Mouse (Mus musculus): ENCODE data around the gene Kcnj10. TPM values are rescaled to one million over a fixed set of nuclear protein-coding genes. Genes with fewer than 3 reads are reported as not detected.
A peak's percentile ranks its signal among the peaks of the same experiment; 100 is the strongest.

The Kcnj10 gene
- polyA plus RNA-seq, 1 experiment = 7.3 TPM

DNA sequence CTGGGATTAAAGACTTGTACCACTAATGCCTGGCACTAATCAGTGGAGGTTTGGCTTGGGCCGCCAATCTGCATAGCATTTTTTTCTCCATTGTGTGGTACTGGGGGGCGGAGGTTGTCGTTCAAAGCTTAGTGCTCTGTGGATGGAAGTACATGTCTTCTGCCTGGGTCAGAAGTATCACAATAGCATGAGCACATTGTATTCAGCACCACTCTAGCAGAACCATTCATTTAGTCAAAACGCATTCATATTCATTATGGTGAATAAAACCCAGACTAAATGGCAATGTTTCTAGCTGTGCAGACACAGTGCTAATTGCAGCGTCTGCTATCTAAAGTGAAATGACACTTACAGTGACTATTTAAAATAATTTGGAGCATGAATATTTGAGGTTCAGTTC is 46.2 kb downstream of the Kcnj10 start:
- DNase-seq (ENCODE audit: low read depth in 1 of 2, low spot score in 2 of 2) = no peak
- Histone ChIP-seq H3K4me1 (ENCODE audit: control insufficient read depth, insufficient read depth, insufficient read length) (0 out of 2 replicates have a peak, but pooled peaks cover 3% of the 10 kb centered on the region), H3K27me3 (ENCODE audit: control insufficient read depth, insufficient read depth, low read length) (no peaks in the 10 kb centered on the region), H3K36me3 (ENCODE audit: control insufficient read depth, insufficient read depth, low read length) (no peaks in the 10 kb centered on the region), H3K27ac (ENCODE audit: insufficient read depth, low read length) (no peak overlapping the region), H3K4me3 (ENCODE audit: extremely low read depth, insufficient read depth, insufficient read length) (no peak overlapping the region)
- TF ChIP-seq CTCF (IDR thresholded peaks at IDR 0.05; ENCODE audit: extremely low read depth, insufficient read depth, insufficient read length, insufficient replicate concordance) = no peak
- no peak for TF ChIP-seq POLR2A (IDR thresholded peaks at IDR 0.05; ENCODE audit: low read depth, low read length)
- WGBS = 88% methylated on average over 5 of the region's 5 CpGs

DNA sequence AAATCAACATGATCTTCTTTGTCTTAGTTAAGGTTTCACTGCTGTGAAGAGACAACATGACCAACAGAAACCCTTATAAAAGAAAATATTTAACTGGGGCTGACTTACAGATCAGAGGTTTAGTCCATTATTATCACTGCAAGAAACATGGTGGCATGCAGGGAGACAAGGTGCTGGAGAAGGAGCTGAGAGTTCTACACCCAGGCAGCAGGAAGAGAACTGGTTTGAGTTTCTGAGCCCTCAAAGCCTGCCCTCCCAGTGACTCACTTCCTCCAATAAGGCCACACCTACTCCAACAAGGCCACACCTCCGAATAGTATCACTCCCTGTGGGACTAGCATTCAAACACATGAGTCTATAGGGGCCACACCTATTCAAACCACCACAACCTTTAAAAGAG is 49.8 kb downstream of the Kcnj10 start:
- Histone ChIP-seq H3K27me3 (ENCODE audit: control insufficient read depth, insufficient read depth, low read length) (no peaks in the 10 kb centered on the region), H3K36me3 (ENCODE audit: control insufficient read depth, insufficient read depth, low read length) (no peaks in the 10 kb centered on the region), H3K4me3 (ENCODE audit: extremely low read depth, insufficient read depth, insufficient read length) (no peak overlapping the region), H3K4me1 (ENCODE audit: control insufficient read depth, insufficient read depth, insufficient read length) (0 out of 2 replicates have a peak, but pooled peaks cover 3% of the 10 kb centered on the region), H3K27ac (ENCODE audit: insufficient read depth, low read length) (no peak overlapping the region)
- TF ChIP-seq POLR2A (IDR thresholded peaks at IDR 0.05; ENCODE audit: low read depth, low read length) (no peak), CTCF (IDR thresholded peaks at IDR 0.05; ENCODE audit: extremely low read depth, insufficient read depth, insufficient read length, insufficient replicate concordance) (no peak)
- WGBS = 15% methylated on average over 1 of the region's 1 CpGs
- peak in 1 of 2 experiments; percentile 24 for DNase-seq (ENCODE audit: low read depth in 1 of 2, low spot score in 2 of 2)

DNA sequence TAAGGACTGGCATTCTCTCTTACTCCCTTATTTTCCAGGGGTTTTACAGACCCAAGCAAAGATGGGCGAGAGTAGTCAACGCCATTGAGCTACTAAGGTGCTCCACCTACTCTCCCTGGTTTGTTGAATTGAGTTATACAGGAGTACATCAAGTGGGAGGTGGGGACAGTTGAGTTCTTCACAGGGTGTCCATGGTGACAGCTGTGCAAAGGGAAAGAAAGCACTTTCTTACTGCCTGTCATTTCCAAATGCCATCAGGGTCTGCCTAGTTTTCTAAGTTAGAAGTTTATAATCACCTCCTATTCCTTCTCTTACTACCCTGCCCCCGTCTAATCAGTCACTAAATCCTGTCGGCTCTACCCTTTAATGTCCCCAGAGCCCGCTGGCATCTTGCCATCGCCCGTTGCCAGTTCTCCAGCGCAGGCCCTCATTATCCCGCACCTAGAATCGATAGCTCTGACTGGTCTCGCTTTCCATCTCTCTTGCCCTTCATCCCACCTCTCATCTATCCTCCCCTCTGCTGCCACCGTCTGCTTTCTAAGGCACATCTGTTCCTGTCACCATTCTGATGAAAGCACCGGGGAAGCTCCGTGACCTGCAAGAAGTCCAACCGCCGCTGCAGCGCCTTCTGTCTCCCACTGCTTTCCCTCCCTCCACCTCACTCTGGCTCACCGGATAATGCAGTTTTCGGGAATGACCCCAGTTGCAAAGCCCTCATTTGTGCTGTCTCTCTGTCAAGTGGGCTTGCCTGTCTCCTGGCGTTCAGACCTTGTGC is 51.0 kb downstream of the Kcnj10 start:
- Histone ChIP-seq H3K27me3 (ENCODE audit: control insufficient read depth, insufficient read depth, low read length) (no peaks in the 10 kb centered on the region), H3K4me1 (ENCODE audit: control insufficient read depth, insufficient read depth, insufficient read length) (0 out of 2 replicates have a peak, but pooled peaks cover 3% of the 10 kb centered on the region), H3K27ac (ENCODE audit: insufficient read depth, low read length) (no peak overlapping the region), H3K36me3 (ENCODE audit: control insufficient read depth, insufficient read depth, low read length) (no peaks in the 10 kb centered on the region), H3K4me3 (ENCODE audit: extremely low read depth, insufficient read depth, insufficient read length) (no peak overlapping the region)
- 66% methylated on average over 20 of the region's 20 CpGs for WGBS
- TF ChIP-seq POLR2A (IDR thresholded peaks at IDR 0.05; ENCODE audit: low read depth, low read length) = no peak
- no peak for TF ChIP-seq CTCF (IDR thresholded peaks at IDR 0.05; ENCODE audit: extremely low read depth, insufficient read depth, insufficient read length, insufficient replicate concordance)
- no peak for DNase-seq (ENCODE audit: low read depth in 1 of 2, low spot score in 2 of 2)

DNA sequence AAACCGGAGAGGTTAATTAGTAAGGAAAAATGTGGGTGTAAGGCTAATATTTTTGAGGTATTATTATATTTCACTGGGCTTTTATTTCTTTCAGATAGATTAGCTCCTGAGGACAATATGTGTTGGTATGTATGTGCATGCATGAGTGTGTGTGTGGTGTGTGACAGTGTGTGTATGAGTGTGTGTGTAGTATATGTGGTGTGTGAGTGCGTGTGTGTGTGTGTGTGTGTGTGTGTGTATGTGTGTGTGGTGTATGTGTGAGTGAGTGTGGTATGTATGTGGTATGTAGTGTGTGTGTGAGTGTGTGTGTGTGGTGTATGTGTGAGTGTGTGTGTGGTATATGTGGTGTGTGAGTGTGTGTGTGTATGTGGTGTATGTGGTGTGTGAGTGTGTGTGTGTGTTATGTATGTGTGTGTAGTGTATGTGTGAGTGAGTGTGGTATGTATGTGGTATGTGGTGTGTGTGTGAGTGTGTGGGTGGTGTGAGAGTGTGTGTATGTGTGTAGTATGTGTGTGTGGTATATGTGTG is 51.7 kb downstream of the Kcnj10 start:
- DNase-seq (ENCODE audit: low read depth in 1 of 2, low spot score in 2 of 2) = no peak
- H3K36me3 ChIP-seq (ENCODE audit: control insufficient read depth, insufficient read depth, low read length) = no peaks in the 10 kb centered on the region
- no peak overlapping the region for H3K4me3 ChIP-seq (ENCODE audit: extremely low read depth, insufficient read depth, insufficient read length)
- H3K4me1 ChIP-seq (ENCODE audit: control insufficient read depth, insufficient read depth, insufficient read length) = 0 out of 2 replicates have a peak, but pooled peaks cover 3% of the 10 kb centered on the region
- TF ChIP-seq CTCF (IDR thresholded peaks at IDR 0.05; ENCODE audit: extremely low read depth, insufficient read depth, insufficient read length, insufficient replicate concordance) (no peak), POLR2A (IDR thresholded peaks at IDR 0.05; ENCODE audit: low read depth, low read length) (no peak)
- no peaks in the 10 kb centered on the region for H3K27me3 ChIP-seq (ENCODE audit: control insufficient read depth, insufficient read depth, low read length)
- no peak overlapping the region for H3K27ac ChIP-seq (ENCODE audit: insufficient read depth, low read length)
- 87% methylated on average over 2 of the region's 2 CpGs for WGBS

DNA sequence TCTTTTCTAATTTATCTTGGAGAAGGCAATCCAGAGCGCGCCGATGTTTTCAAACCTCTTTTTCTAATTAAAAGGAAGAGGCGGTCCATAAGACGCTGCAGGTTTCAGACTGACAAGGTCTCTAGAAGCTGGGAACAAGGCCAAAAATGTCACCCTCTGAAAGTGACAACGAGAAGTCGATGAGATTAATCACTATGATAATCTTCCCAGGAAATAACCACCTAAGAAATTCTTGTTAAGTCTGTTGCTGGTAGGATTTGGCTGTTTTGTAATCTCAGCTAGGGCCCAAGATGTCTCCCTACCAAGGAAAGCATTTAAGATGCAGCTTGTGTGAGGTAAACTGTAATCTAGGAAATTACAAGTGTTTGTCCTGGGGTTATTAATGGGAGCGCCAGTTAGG is 52.7 kb downstream of the Kcnj10 start:
- Histone ChIP-seq H3K27ac (ENCODE audit: insufficient read depth, low read length) (no peak overlapping the region), H3K27me3 (ENCODE audit: control insufficient read depth, insufficient read depth, low read length) (no peaks in the 10 kb centered on the region), H3K36me3 (ENCODE audit: control insufficient read depth, insufficient read depth, low read length) (no peaks in the 10 kb centered on the region), H3K4me3 (ENCODE audit: extremely low read depth, insufficient read depth, insufficient read length) (no peak overlapping the region), H3K4me1 (ENCODE audit: control insufficient read depth, insufficient read depth, insufficient read length) (0 out of 2 replicates have a peak, but pooled peaks cover 3% of the 10 kb centered on the region)
- DNase-seq (ENCODE audit: low read depth in 1 of 2, low spot score in 2 of 2) = no peak
- whole genome bisulfite sequencing = 54% methylated on average over 8 of the region's 8 CpGs
- TF ChIP-seq POLR2A (IDR thresholded peaks at IDR 0.05; ENCODE audit: low read depth, low read length) (no peak), CTCF (IDR thresholded peaks at IDR 0.05; ENCODE audit: extremely low read depth, insufficient read depth, insufficient read length, insufficient replicate concordance) (no peak)

DNA sequence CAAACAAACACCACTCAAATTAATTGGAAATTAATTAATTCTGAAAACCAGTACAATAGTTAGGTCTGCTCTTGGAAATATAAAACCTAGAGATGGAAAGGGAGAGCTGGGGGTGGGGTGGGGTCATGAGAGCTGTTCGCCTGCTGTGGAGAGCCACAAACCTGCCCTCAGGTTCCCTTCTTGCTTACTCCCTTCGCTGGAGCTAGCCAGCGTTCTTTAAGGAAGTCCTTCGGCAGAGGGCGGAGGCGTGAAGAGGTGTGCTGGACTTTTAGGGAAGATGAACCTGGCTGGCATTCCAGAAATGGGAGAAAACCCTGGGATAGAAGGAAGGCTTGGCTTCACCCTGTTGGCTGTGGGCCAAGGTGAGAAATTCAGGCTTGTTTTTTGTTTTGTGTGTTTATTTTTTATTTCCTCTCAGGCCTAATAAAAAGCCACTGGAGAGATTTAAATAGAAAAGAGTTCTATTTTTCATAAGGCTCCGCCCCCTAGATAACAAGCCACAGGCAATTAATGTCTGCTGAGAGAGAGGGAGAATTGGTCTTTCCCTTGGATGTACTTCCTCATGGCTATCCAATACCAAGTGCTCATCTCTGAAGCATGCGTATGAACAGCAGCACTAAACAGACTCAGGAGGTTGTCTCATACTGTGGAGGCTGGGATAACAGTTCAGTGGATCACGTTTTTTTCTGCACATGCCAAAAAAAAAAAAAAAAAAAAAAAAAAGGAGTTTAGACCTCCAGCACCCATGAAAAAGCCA is 56.2 kb downstream of the Kcnj10 start:
- H3K36me3 ChIP-seq (ENCODE audit: control insufficient read depth, insufficient read depth, low read length) = no peaks in the 10 kb centered on the region
- DNase-seq (ENCODE audit: low read depth in 1 of 2, low spot score in 2 of 2) = no peak
- no peaks in the 10 kb centered on the region for H3K4me1 ChIP-seq (ENCODE audit: control insufficient read depth, insufficient read depth, insufficient read length)
- 66% methylated on average over 9 of the region's 9 CpGs for WGBS
- H3K4me3 ChIP-seq (ENCODE audit: extremely low read depth, insufficient read depth, insufficient read length) = no peak overlapping the region
- no peak overlapping the region for H3K27ac ChIP-seq (ENCODE audit: insufficient read depth, low read length)
- TF ChIP-seq CTCF (IDR thresholded peaks at IDR 0.05; ENCODE audit: extremely low read depth, insufficient read depth, insufficient read length, insufficient replicate concordance) (no peak), POLR2A (IDR thresholded peaks at IDR 0.05; ENCODE audit: low read depth, low read length) (no peak)
- H3K27me3 ChIP-seq (ENCODE audit: control insufficient read depth, insufficient read depth, low read length) = no peaks in the 10 kb centered on the region

All from spleen, adult 2 months (tissue).